Mouse (Mus musculus): ENCODE measurements around the gene Vangl1. TPM values are rescaled to one million over a fixed set of nuclear protein-coding genes. Genes with fewer than 3 reads are reported as not detected.

Vangl1 gene
- polyA plus RNA-seq, 1 experiment from 2014 or later: 15.1 TPM

GRCm38 (mm10) chr3:102181191-102181590, 23.3 kb downstream of the Vangl1 start:
- Histone ChIP-seq H3K4me3 (replicated peaks) (no peak overlapping the region), H3K9ac (no peak overlapping the region), H3K4me2 (replicated peaks) (no peak overlapping the region), H3K4me1 (replicated peaks) (0 out of 2 replicates have a peak, but pooled peaks cover 4% of the 10 kb centered on the region), H3K9me3 (no peaks in the 10 kb centered on the region), H3K36me3 (peaks cover 17% of the 10 kb centered on the region), H3K27ac (no peak overlapping the region), H3K27me3 (replicated peaks) (no peaks in the 10 kb centered on the region)
- no peak for ATAC-seq
- 89% methylated on average over 4 of the region's 4 CpGs for WGBS

DNA sequence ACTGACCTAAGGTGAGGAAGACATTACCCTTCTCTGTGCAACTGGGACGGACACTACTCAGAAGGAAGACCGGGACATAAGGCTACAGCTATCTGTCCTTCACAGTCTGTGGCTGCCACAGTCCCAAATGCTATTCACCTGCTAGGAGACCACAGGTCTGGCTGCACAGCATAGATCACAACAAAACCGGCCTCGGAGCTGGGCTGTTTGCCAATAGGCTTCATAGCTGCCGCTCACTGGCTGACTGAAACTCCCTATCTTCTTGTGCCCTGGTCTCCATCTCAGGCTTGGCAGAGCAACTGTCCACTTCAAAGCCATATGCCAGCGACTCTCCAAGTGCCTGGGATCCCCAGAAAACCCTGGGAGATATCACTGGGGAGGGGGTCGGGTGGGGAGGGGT, 23.7 kb downstream of the Vangl1 start:
- no peak for ATAC-seq
- Histone ChIP-seq H3K4me2 (replicated peaks) (no peak overlapping the region), H3K27ac (no peak overlapping the region), H3K36me3 (peaks cover 13% of the 10 kb centered on the region), H3K9ac (no peak overlapping the region), H3K27me3 (replicated peaks) (no peaks in the 10 kb centered on the region), H3K4me1 (replicated peaks) (0 out of 2 replicates have a peak, but pooled peaks cover 4% of the 10 kb centered on the region), H3K9me3 (no peaks in the 10 kb centered on the region), H3K4me3 (replicated peaks) (no peak overlapping the region)
- WGBS: 68% methylated on average over 7 of the region's 7 CpGs

- Histone ChIP-seq H3K36me3 (peaks cover 12% of the 10 kb centered on the region), H3K9me3 (no peaks in the 10 kb centered on the region), H3K27me3 (replicated peaks) (no peaks in the 10 kb centered on the region), H3K27ac (no peak overlapping the region), H3K4me3 (replicated peaks) (no peak overlapping the region), H3K4me2 (replicated peaks) (no peak overlapping the region), H3K4me1 (replicated peaks) (peaks cover 9% of the 10 kb centered on the region; the same call in 1 of the 2 replicates), H3K9ac (no peak overlapping the region)
- no peak for ATAC-seq
- WGBS: 88% methylated on average over 4 of the region's 4 CpGs
Observed at GRCm38 (mm10) chr3:102179869-102180268, 24.6 kb downstream of the Vangl1 start.

- Histone ChIP-seq H3K36me3 (peaks cover 5% of the 10 kb centered on the region), H3K4me2 (replicated peaks) (no peak overlapping the region), H3K4me1 (replicated peaks) (peaks cover 10% of the 10 kb centered on the region; the same call in 1 of the 2 replicates), H3K27me3 (replicated peaks) (no peaks in the 10 kb centered on the region), H3K4me3 (replicated peaks) (no peak overlapping the region), H3K9me3 (no peaks in the 10 kb centered on the region), H3K9ac (no peak overlapping the region), H3K27ac (no peak overlapping the region)
- ATAC-seq: no peak
- 95% methylated on average over 12 of the region's 12 CpGs for WGBS
Observed at GRCm38 (mm10) chr3:102177837-102178615, 26.5 kb downstream of the Vangl1 start.

DNA sequence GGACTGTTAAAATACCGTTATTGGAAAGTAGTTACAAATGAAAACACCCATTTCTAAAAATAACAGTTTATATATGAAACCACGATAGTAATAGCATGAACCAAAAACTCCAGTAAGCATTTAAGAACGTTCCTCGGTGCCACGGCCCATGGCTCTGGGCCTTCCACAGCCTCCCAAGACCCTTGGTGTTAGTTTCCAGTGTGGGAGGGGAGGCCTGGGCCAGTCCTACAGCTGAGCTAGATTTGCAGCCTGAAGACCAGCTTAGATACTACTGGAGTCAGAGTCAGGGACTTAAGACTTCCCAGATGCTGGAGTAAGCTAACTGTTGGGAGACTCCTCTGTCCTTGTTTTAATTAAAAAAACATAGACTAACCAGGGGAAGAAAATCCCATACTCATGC, 28.4 kb downstream of the Vangl1 start:
- no peaks in the 10 kb centered on the region for H3K9me3 ChIP-seq
- H3K4me3 ChIP-seq (replicated peaks): no peak overlapping the region
- no peak overlapping the region for H3K9ac ChIP-seq
- WGBS: 67% methylated on average over 5 of the region's 5 CpGs
- no peaks in the 10 kb centered on the region for H3K27me3 ChIP-seq (replicated peaks)
- H3K27ac ChIP-seq: peak overlapping the region; percentile 45
- no peaks in the 10 kb centered on the region for H3K36me3 ChIP-seq
- ATAC-seq: no peak
- no peak overlapping the region for H3K4me2 ChIP-seq (replicated peaks)
- H3K4me1 ChIP-seq (replicated peaks): peaks cover 10% of the 10 kb centered on the region; the same call in 1 of the 2 replicates

GRCm38 (mm10) chr3:102175701-102176100, 28.8 kb downstream of the Vangl1 start:
- H3K36me3 ChIP-seq: no peaks in the 10 kb centered on the region
- no peak overlapping the region for H3K4me2 ChIP-seq (replicated peaks)
- H3K9ac ChIP-seq: no peak overlapping the region
- no peaks in the 10 kb centered on the region for H3K27me3 ChIP-seq (replicated peaks)
- peaks cover 10% of the 10 kb centered on the region; the same call in 1 of the 2 replicates for H3K4me1 ChIP-seq (replicated peaks)
- no peak for ATAC-seq
- 0 out of 2 replicates have a peak overlapping the region, but pooled peaks have one; percentile 45 for H3K27ac ChIP-seq
- WGBS: 79% methylated on average over 18 of the region's 18 CpGs
- no peaks in the 10 kb centered on the region for H3K9me3 ChIP-seq
- H3K4me3 ChIP-seq (replicated peaks): no peak overlapping the region

DNA sequence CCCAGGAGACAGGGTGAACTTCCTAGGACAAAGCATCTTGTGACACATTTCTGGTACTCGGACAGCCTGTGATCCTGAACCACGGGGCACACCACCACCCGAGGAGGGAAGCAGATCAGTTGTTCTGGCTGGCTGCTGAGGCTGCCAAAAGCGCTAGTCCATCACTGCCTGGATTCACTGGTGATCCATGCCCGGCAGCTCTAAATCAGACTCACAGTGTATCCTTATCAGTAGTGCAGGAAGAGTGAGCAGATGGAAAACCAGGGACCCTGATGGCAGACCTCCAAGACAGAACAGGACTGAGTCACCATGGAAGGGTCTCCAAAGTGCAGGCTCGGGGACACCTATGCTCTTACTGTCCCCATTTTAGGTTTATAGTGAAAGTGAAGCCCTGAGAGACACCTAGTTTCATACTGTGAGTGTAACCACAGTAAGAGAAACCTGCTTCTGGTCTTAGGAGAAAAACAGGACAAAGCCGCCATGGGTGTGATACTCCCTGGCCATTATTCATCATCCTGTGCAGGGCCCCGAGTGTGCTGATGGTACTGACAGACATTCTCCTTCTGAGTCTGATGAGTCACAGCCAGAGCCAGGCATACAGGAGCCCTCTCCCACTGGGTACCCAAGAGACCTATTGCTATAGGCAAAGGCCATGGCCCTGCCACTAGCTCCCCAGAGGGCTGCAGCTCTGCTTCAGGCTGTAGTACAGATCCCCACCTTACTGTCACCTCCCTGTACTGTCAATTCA, 30.2 kb downstream of the Vangl1 start:
- H3K4me2 ChIP-seq (replicated peaks): no peak overlapping the region
- no peaks in the 10 kb centered on the region for H3K36me3 ChIP-seq
- H3K27me3 ChIP-seq (replicated peaks): no peaks in the 10 kb centered on the region
- peaks cover 17% of the 10 kb centered on the region for H3K4me1 ChIP-seq (replicated peaks)
- no peak overlapping the region for H3K4me3 ChIP-seq (replicated peaks)
- H3K27ac ChIP-seq: no peak overlapping the region
- H3K9ac ChIP-seq: no peak overlapping the region
- no peak for ATAC-seq
- H3K9me3 ChIP-seq: no peaks in the 10 kb centered on the region
- 69% methylated on average over 8 of the region's 8 CpGs for WGBS

DNA sequence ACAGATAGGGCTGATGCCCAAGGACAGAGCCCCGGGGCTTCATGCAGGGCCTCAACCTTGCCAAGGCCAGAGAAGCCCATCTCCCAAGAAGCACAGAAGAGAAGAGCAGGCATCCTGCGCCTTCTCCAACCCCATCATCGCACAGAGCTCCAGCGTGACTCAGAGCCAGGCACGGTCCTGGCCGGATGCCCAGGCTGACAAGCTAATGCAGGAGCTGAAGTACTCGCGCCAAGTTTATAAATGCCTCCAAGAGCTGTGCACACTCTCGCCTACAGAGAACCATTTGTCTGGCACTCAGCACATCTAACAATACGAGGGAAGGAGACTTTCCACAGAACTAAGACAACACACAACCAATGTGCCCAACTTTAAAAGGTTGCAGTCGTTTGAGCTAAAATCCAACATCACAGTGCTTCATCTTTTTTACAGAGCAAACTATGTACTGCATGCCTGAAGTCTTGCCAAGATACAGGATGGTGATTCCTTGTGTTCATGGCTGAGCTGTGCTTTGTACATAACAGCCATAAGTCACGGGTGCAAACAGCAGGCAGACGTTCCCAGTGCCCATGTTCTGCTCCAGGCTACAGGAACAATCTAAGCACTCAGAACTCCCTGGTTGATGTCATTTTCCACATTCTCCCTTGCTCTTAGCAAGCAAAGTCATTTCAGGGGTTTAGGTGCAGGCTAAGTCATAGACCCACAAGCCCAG, 35.1 kb downstream of the Vangl1 start:
- WGBS: 39% methylated on average over 13 of the region's 13 CpGs
- no peak overlapping the region for H3K9ac ChIP-seq
- H3K27ac ChIP-seq: peak overlapping the region; percentile 83
- H3K36me3 ChIP-seq: 0 out of 2 replicates have a peak, but pooled peaks cover 3% of the 10 kb centered on the region
- H3K4me2 ChIP-seq (replicated peaks): no peak overlapping the region
- no peaks in the 10 kb centered on the region for H3K27me3 ChIP-seq (replicated peaks)
- no peaks in the 10 kb centered on the region for H3K9me3 ChIP-seq
- ATAC-seq: peak; percentile 81
- peaks cover 22% of the 10 kb centered on the region for H3K4me1 ChIP-seq (replicated peaks)
- no peak overlapping the region for H3K4me3 ChIP-seq (replicated peaks)

DNA sequence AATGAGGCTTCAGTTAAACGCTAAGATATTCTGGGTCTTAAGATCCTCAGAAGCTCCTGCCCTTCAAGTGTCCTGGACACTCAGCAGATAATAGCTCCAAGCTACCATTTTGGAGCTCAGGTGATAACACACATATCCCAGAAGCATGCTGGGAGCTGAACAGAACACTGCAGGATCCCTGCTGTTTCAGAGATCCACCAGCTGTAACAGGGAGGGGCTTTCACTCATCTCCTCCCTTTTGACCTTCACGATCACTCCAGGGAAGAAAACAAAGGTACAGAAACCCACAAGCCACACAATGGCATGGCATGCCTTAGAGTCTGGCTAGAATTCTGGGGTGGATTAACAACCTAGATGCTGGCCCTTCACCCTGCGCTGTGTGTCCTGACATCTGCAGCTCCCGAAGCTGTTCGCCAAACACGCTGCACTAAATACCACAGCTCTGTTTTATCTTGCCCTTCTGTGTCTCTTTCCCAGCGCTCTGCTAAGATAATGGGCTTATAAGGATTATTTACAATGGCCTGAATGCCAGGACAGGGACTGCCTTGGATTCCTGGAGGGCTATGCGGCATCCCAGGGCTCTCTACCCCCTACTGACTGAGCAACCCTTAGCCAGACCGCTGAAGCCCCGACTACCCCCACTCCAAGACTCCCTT, 36.8 kb downstream of the Vangl1 start:
- ATAC-seq: no peak
- 24% methylated on average over 10 of the region's 10 CpGs for WGBS
- 0 out of 2 replicates have a peak overlapping the region, but pooled peaks have one; percentile 36 for H3K27ac ChIP-seq

GRCm38 (mm10) chr3:102166794-102167193, 37.7 kb downstream of the Vangl1 start:
- ATAC-seq: no peak
- Histone ChIP-seq H3K4me2 (replicated peaks) (no peak overlapping the region), H3K9me3 (no peaks in the 10 kb centered on the region), H3K36me3 (peaks cover 11% of the 10 kb centered on the region; the same call in 1 of the 2 replicates), H3K9ac (no peak overlapping the region), H3K4me1 (replicated peaks) (peaks cover 22% of the 10 kb centered on the region), H3K27ac (no peak overlapping the region), H3K4me3 (replicated peaks) (no peak overlapping the region), H3K27me3 (replicated peaks) (no peaks in the 10 kb centered on the region)
- 90% methylated on average over 8 of the region's 8 CpGs for WGBS

More for the DNA sequence above, 36.8 kb downstream of the Vangl1 start:
- Histone ChIP-seq H3K4me3 (replicated peaks) (no peak overlapping the region), H3K4me2 (replicated peaks) (no peak overlapping the region), H3K9ac (no peak overlapping the region), H3K4me1 (replicated peaks) (peaks cover 22% of the 10 kb centered on the region), H3K9me3 (no peaks in the 10 kb centered on the region), H3K36me3 (peaks cover 9% of the 10 kb centered on the region; the same call in 1 of the 2 replicates), H3K27me3 (replicated peaks) (no peaks in the 10 kb centered on the region)

- Histone ChIP-seq H3K4me2 (replicated peaks) (no peak overlapping the region), H3K9ac (no peak overlapping the region), H3K27ac (no peak overlapping the region), H3K4me1 (replicated peaks) (peaks cover 22% of the 10 kb centered on the region), H3K36me3 (peaks cover 11% of the 10 kb centered on the region; the same call in 1 of the 2 replicates), H3K27me3 (replicated peaks) (no peaks in the 10 kb centered on the region), H3K9me3 (no peaks in the 10 kb centered on the region), H3K4me3 (replicated peaks) (no peak overlapping the region)
- ATAC-seq: no peak
- 69% methylated on average over 4 of the region's 4 CpGs for WGBS
Observed at GRCm38 (mm10) chr3:102166287-102166620, 38.2 kb downstream of the Vangl1 start.
